Mouse (Mus musculus) leukemia stem cell, adult 10-12 weeks (primary cell): ENCODE data around the gene Olfr1222. TPM values are rescaled to one million over a fixed set of nuclear protein-coding genes. Genes with fewer than 3 reads are reported as not detected.

Source experiments
- polyA plus RNA-seq: library from polyadenylated mRNA; stranded (reverse); fragments of >175 nt; gene quantifications from 2 replicates; pipeline ENCODE4 v1.2.3, GENCODE M21; 2012; ENCODE audit warnings: low replicate concordance

Olfr1222 gene
- not detected in 2 replicates for polyA plus RNA-seq

DNA sequence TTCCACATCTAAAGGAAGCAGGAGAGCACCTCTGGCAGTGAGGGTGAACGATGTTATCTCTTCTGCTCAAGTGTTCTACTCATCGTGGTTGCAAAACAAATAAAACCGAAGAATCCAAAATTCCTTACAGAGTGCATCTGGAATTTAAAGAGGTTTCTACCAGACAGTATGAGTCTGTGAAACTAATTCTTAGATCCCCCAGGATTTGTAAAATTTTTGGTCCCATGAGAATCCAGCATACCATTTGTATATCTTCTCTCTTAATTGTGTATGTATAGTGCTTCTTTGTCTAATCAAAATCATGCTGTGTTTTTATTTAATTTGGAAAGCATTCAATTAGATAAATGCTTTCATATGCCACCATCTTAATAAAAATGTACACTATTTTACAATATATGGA lies at the start of gene Olfr1222:
Olfr1222 (minus strand) TSS at position 101 of the 400 bp plus-strand sequence.

DNA sequence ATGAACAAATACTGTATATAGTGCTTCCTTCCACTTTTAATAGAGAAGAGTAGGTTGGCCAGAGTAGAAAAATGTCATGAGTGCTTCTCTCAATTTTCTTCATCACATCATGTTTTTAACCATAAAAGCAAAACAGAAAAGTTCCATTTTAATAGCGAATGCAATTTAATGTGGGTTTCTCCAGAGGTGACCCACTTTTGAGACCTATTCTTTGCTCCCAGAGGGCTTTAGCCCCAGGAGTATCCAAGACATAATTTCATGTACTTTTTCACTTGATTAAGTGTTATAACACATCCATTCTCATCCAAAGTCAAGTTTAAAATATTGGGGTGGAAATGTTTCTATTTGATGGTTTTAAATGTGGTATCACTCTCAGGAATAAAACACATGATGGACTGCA lies 41.7 kb upstream of the Olfr1222 start, which contains the start of gene Olfr1225:
Olfr1225 (minus strand) TSS at position 101 of the 400 bp plus-strand sequence.

DNA sequence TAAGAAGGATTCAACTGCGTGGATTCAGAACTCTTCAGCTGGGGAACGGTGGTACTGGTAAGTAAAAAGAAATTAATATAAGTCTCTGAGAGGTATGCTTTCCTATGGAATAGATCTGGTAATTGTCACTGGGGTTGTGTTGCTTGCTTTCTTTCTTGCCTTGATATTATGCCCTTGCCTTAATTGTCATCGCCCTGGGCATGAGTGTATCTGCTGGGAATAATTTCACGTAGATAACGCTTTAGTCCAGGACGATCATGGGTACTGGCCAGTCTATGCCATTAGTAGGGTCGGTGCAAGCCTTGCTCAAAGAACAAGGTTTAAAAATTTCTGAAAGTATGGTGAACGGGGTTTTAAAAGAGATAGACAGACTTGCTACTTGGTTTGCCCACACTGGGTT lies 31.1 kb upstream of the Olfr1222 start, which contains the start of gene Olfr1224-ps1:
Olfr1224-ps1 (minus strand) TSS at position 101 of the 400 bp plus-strand sequence.

DNA sequence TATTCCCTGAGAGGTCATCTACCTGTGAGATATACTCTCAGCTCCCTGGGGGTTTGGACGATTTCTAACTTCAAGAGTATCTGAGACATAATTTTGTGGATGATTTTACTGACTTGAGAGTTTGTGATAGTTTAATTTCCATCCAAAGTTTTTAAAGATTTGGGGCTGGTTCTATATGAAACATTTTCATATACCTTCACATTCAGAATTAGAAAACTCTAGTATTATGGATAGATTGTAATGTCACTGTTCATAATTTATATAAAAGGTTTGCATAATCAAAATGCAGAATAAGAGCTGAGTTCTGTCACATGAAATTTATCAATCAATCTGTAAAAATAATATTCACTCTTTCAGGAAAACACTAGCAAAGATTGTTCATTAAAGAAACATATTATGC lies 18.6 kb upstream of the Olfr1222 start, which contains the start of gene Olfr1223:
Olfr1223 (minus strand) TSS at position 101 of the 400 bp plus-strand sequence.

DNA sequence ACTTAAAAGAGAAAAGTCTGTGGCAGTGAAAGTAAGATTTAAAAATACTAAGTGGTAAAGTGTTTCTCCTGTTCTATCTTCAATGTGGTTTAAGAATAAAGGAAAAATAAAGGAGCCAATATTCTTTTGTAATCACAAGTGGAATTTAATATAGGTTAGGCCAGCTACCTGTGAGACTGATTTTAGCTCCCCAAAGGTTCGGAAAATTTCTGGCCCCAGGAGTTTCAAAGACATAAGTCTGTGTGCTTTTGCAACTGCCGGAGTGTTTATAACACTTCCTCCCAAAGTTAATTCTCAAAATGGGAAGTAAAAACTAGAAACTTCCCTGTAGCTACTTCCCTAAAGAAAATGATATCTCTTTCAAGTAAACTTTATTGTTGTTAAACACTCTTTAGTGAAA lies 15.7 kb downstream of the Olfr1222 start, which contains the start of gene Olfr1221:
Olfr1221 (minus strand) TSS at position 101 of the 400 bp plus-strand sequence.

DNA sequence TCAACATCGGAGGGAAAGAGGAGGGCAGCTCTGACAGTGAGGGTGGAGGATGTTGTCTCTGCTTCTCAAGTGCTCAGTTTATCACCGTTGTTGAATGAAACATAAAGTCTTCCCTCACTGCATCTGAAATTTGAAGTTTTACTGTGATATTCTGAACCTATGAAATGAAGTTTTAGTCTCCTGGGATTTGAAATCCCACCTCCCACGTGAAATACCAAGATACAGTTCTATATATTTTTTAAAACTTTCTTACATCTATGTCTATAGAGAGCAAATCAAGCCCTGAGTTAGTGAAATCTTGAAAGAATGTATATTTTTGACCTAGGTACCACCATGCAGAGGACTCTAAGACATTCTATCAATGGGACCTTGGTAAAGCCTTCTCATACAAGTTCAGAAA lies 26.1 kb downstream of the Olfr1222 start, which contains the start of gene Olfr1220:
Olfr1220 (minus strand) TSS at position 101 of the 400 bp plus-strand sequence.

DNA sequence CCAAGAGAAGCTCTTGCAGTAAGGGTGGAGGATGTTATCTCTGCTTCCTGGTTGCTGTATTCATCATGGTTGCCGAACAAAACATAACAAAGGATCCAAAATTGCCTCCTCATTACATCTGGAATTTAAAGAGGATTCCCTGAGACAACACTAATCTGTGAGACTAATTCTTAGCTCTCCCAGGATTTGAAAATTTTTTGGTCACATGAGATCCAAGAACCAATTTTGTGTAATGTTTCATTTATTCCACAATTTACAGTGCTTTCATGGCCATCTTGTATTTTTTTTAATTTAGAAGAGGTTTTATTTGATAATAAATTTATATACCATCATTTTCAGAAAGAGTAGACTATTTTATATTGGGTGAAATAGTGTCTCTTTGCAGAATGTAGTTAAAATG lies 49.4 kb downstream of the Olfr1222 start, which contains the start of gene Olfr1219:
Olfr1219 (minus strand) TSS at position 101 of the 400 bp plus-strand sequence.

Other genes starting within 250 kb of the Olfr1222 start
- gene Olfr1208, start 230.7 kb downstream of the Olfr1222 start, polyA plus RNA-seq: not detected in 2 replicates
- not detected in 2 replicates for gene Olfr1209, start 217.9 kb downstream of the Olfr1222 start, polyA plus RNA-seq
- not detected in 2 replicates for gene Olfr1211, start 194.9 kb downstream of the Olfr1222 start, polyA plus RNA-seq
- 0.33 TPM in 1 of 2 replicates, not detected in the other for gene Olfr1212, start 179.1 kb downstream of the Olfr1222 start, polyA plus RNA-seq
- gene Gm13762, start 152.8 kb downstream of the Olfr1222 start, polyA plus RNA-seq: not detected in 2 replicates
- gene Olfr1214, start 140.4 kb downstream of the Olfr1222 start, polyA plus RNA-seq: not detected in 2 replicates
- not detected in 2 replicates for gene Olfr1215, start 126.1 kb downstream of the Olfr1222 start, polyA plus RNA-seq
- gene Olfr1216, start 114.7 kb downstream of the Olfr1222 start, polyA plus RNA-seq: not detected in 2 replicates
- gene Olfr1217, start 101.0 kb downstream of the Olfr1222 start, polyA plus RNA-seq: not detected in 2 replicates
- not detected in 2 replicates for gene Olfr1218, start 71.9 kb downstream of the Olfr1222 start, polyA plus RNA-seq
- gene Olfr1219, start 49.5 kb downstream of the Olfr1222 start, polyA plus RNA-seq: not detected in 2 replicates
- not detected in 2 replicates for gene Olfr1220, start 26.2 kb downstream of the Olfr1222 start, polyA plus RNA-seq
- gene Olfr1221, start 15.8 kb downstream of the Olfr1222 start, polyA plus RNA-seq: not detected in 2 replicates
- not detected in 2 replicates for gene Olfr1223, start 18.5 kb upstream of the Olfr1222 start, polyA plus RNA-seq
- gene Olfr1224-ps1, start 31.0 kb upstream of the Olfr1222 start, polyA plus RNA-seq: 0.26 TPM in 1 of 2 replicates, not detected in the other
- gene Olfr1225, start 41.6 kb upstream of the Olfr1222 start, polyA plus RNA-seq: not detected in 2 replicates
- not detected in 2 replicates for gene Olfr1226, start 67.0 kb upstream of the Olfr1222 start, polyA plus RNA-seq
- not detected in 2 replicates for gene Olfr1228, start 121.0 kb upstream of the Olfr1222 start, polyA plus RNA-seq
- not detected in 2 replicates for gene Olfr1229, start 155.0 kb upstream of the Olfr1222 start, polyA plus RNA-seq
- gene Olfr1230, start 164.2 kb upstream of the Olfr1222 start, polyA plus RNA-seq: not detected in 2 replicates
- gene Olfr1231, start 174.0 kb upstream of the Olfr1222 start, polyA plus RNA-seq: 0.39 TPM in 1 of 2 replicates, not detected in the other
- not detected in 2 replicates for gene Olfr1232, start 196.6 kb upstream of the Olfr1222 start, polyA plus RNA-seq
- not detected in 2 replicates for gene Olfr1233, start 209.3 kb upstream of the Olfr1222 start, polyA plus RNA-seq
- gene Olfr1234, start 231.8 kb upstream of the Olfr1222 start, polyA plus RNA-seq: not detected in 2 replicates